Mouse (Mus musculus) spleen, adult 2 months (tissue): ENCODE results near the gene Fermt2.

Source experiments
- CTCF ChIP-seq: fragments of 200-500 bp; IDR thresholded peaks from 2 replicates; pipeline ENCODE4 v1.5.1; 2011; ENCODE audit warnings: mild to moderate bottlenecking, inconsistent platforms; ENCODE audit not compliant: insufficient read depth, insufficient read length, insufficient replicate concordance; ENCODE audit errors: extremely low read depth
- POLR2A ChIP-seq: fragments of 200-500 bp; IDR thresholded peaks from 2 replicates; pipeline ENCODE4 v1.6.1; 2011; ENCODE audit warnings: low read depth, low read length, inconsistent platforms

GRCm38 (mm10) chr14:45506165-45506564, 23.8 kb downstream of the Fermt2 start:
- no peak for TF ChIP-seq POLR2A
- no peak for TF ChIP-seq CTCF
